Mouse (Mus musculus) midbrain, embryonic 16.5 days (tissue): ENCODE results near the gene Sh2b1. TPM values are rescaled to one million over a fixed set of nuclear protein-coding genes. Genes with fewer than 3 reads are reported as not detected.

ENCODE experiments used
- ATAC-seq: fragments of 200-750 bp; cut with Nextera tagmentation; 2 replicates; pipeline ENCODE4 v1.8.0; 2017; ENCODE audit warnings: moderate TSS enrichment
- H3K27ac ChIP-seq: fragments of 300-500 bp; sonication (generic); 2 replicates; pipeline ENCODE4 v1.5.1; 2014; ENCODE audit warnings: mild to moderate bottlenecking, low read length, mixed read lengths
- H3K27me3 ChIP-seq: fragments of 300-500 bp; sonication (generic); 2 replicates; pipeline ENCODE4 v1.6.1; 2014; ENCODE audit warnings: low read depth, low read length, mixed read lengths; ENCODE audit not compliant: control insufficient read depth, insufficient read depth
- H3K36me3 ChIP-seq: fragments of 300-500 bp; sonication (generic); 2 replicates; pipeline ENCODE4 v1.6.1; 2014; ENCODE audit warnings: mild to moderate bottlenecking, low read length, moderate library complexity, mixed read lengths; ENCODE audit not compliant: control insufficient read depth, insufficient read depth
- H3K4me1 ChIP-seq: fragments of 300-500 bp; sonication (generic); 2 replicates; pipeline ENCODE4 v1.6.1; 2014; ENCODE audit warnings: mild to moderate bottlenecking, low read length, mixed read lengths; ENCODE audit not compliant: control insufficient read depth, insufficient read depth
- H3K4me2 ChIP-seq: fragments of 300-500 bp; sonication (generic); 2 replicates; pipeline ENCODE4 v1.6.1; 2014; ENCODE audit warnings: mild to moderate bottlenecking, low read length, mixed read lengths
- H3K4me3 ChIP-seq: fragments of 300-500 bp; sonication (generic); 2 replicates; pipeline ENCODE4 v1.5.1; 2014; ENCODE audit warnings: low read depth, mild to moderate bottlenecking, low read length, moderate library complexity, mixed read lengths
- H3K9ac ChIP-seq: fragments of 300-500 bp; sonication (generic); 2 replicates; pipeline ENCODE4 v1.6.1; 2014; ENCODE audit warnings: low read depth, low read length, mixed read lengths
- H3K9me3 ChIP-seq: fragments of 300-500 bp; sonication (generic); replicated peaks from 2 replicates; pipeline ENCODE4 v1.6.1; 2014; ENCODE audit warnings: mild to moderate bottlenecking, low read length, mixed read lengths; ENCODE audit not compliant: control insufficient read depth, poor library complexity, severe bottlenecking
- WGBS: fragments of 180-500 bp; shearing (Covaris S2); extraction: QIAGEN DNeasy Blood & Tissue Kit; methylation state at CpG from one replicate; pipeline ENCODE4 v1.1.7; 2014; 5-methylcytosine and 5-hydroxymethylcytosine counted together
- polyA plus RNA-seq: library from polyadenylated mRNA; unstranded; fragments of >200 nt; fragmentation: Nextera tagmentation; extraction: Ambion mirVana; gene quantifications from 2 replicates; pipeline ENCODE4 v1.2.1, GENCODE M21; 2015

The Sh2b1 gene
- polyA plus RNA-seq, 1 experiment from 2014 or later = 76.8 TPM

DNA sequence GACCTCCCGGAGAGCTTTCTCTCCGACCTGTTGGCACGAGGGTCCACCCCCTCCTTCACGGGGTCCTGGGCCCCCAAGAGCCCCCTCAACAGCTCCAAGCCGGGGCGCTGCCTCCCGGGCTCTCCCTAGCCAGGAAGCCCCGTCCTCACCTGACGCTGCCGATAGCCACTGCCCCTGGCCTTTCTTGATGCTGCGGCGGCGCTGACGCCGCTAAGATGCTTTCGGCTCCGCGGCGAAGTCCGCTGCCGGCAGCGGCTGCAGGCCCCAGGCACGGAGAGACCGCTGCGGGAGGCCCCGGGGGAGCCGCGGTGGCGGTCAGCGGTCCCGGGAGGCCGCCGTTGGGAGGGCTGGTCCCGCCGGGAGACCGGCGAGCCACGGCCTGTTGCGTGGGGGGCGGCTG, 27.5 kb upstream of the Sh2b1 start:
- ATAC-seq = peak; percentile 23; the same call in 1 of the 2 replicates
- under 1% methylated on average over 40 of the region's 40 CpGs for WGBS
- Histone ChIP-seq H3K9ac (peak overlapping the region; percentile 100), H3K4me2 (peak overlapping the region; percentile 66), H3K4me3 (peak overlapping the region; percentile 100), H3K4me1 (peaks cover 16% of the 10 kb centered on the region), H3K27ac (peak overlapping the region; percentile 100), H3K9me3 (no peaks in the 10 kb centered on the region), H3K27me3 (no peaks in the 10 kb centered on the region), H3K36me3 (peaks cover 23% of the 10 kb centered on the region)

DNA sequence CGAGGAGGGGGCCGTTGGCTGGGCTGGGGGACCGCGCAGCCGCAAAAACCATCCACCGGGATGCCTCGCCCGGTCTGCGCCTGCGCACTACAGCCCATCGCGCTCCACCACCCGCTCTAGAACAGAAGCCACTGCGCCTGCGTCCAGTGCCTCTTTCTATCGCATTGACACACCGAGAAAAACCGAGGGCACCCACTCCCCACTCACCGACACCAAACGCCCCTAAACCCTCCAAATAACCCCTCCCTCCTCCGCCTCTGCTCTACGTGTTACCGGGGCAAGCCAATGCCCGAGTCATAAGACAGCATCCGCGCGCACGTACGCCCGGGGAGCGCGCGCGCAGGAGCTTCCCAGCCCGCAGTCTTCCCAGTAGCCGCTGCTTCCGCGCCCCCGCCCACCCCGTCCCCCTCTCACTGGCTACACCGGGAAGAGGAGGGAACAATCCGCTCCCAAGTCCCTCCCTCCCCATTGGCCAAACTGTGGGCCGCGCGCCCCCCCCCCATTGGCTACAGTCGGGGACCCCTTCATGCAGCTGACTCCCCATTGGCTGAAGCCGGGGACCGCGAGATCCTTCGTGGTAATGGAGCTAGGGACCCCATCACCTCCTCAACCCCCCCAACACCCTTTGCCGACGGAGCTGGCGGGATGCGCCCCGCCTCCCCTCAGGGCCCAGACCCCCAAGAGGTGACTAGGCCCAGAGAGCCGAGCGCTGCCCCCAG, 27.0 kb upstream of the Sh2b1 start:
- peaks cover 29% of the 10 kb centered on the region for H3K36me3 ChIP-seq
- peak overlapping the region; percentile 100 for H3K27ac ChIP-seq
- peak overlapping the region; percentile 67 for H3K4me2 ChIP-seq
- no peaks in the 10 kb centered on the region for H3K9me3 ChIP-seq
- WGBS = under 1% methylated on average over 48 of the region's 57 CpGs
- peak overlapping the region; percentile 100 for H3K4me3 ChIP-seq
- peak overlapping the region; percentile 100 for H3K9ac ChIP-seq
- H3K4me1 ChIP-seq = peaks cover 16% of the 10 kb centered on the region
- H3K27me3 ChIP-seq = no peaks in the 10 kb centered on the region
- peak; percentile 92 for ATAC-seq

DNA sequence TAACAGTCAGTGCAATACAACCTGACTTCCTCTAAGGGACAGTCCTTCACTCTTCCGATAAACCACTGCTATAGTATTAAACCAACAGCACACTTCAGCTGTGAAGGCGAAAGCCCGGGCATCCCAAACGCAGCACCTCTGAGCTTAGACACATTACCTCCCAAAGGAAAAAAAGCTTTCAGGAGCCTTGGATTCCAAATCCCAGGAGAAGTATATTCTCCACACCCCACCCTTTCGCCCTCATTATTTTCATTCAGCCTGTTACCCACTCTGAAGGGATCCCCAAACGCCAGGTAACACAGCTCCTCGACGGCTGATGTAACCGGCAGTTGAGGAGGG, 26.4 kb upstream of the Sh2b1 start:
- peak overlapping the region; percentile 67 for H3K4me2 ChIP-seq
- no peak for ATAC-seq
- peaks cover 16% of the 10 kb centered on the region for H3K4me1 ChIP-seq
- H3K9ac ChIP-seq = peak overlapping the region; percentile 100
- H3K4me3 ChIP-seq = peak overlapping the region; percentile 100
- H3K36me3 ChIP-seq = peaks cover 33% of the 10 kb centered on the region
- H3K9me3 ChIP-seq = no peaks in the 10 kb centered on the region
- WGBS = 3% methylated on average over 9 of the region's 9 CpGs
- peak overlapping the region; percentile 100 for H3K27ac ChIP-seq
- no peaks in the 10 kb centered on the region for H3K27me3 ChIP-seq

DNA sequence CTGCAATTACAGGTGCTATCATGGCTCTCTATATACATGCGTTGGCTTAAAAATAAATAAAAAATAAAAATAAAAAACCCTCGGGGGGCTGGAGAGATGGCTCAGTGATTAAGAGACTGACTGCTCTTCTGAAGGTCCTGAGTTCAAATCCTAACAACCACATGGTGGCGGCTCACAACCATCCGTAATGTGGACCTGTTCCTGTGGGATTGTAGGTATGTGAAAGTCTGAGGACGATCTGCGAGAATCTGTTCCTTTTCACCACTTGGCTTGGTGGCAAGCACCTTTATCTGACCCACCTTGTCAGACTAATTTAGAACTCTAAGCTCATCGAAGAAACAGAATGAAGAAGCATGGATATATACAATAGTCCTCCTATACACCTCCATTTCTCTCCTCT, 24.2 kb upstream of the Sh2b1 start:
- WGBS = 94% methylated on average over 7 of the region's 7 CpGs
- Histone ChIP-seq H3K27me3 (no peaks in the 10 kb centered on the region), H3K9me3 (no peaks in the 10 kb centered on the region), H3K4me3 (no peak overlapping the region), H3K27ac (no peak overlapping the region), H3K4me2 (no peak overlapping the region), H3K4me1 (peaks cover 16% of the 10 kb centered on the region), H3K9ac (no peak overlapping the region), H3K36me3 (peaks cover 52% of the 10 kb centered on the region)
- ATAC-seq = no peak

DNA sequence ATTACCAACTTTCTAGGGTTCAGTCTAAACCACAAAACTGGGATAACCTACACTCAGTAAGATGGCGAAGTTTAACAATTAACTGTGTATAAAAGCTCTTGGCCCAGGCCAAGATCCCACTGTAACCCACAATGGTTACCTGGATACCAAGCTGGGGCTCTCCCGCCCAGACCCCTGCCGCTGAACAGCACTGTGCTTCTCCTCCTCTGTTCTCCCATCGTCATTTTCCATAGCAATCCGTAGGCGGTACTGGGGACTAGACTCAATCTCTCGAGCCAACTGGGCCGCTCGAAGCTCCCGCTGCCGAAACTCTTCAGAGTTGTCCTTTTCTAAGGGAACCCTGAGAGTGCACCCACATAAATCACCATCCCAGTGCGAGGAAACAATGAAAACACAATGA, 22.7 kb upstream of the Sh2b1 start:
- Histone ChIP-seq H3K27ac (no peak overlapping the region), H3K4me3 (no peak overlapping the region), H3K27me3 (no peaks in the 10 kb centered on the region), H3K9ac (no peak overlapping the region), H3K9me3 (no peaks in the 10 kb centered on the region), H3K36me3 (peaks cover 66% of the 10 kb centered on the region), H3K4me1 (peaks cover 10% of the 10 kb centered on the region), H3K4me2 (no peak overlapping the region)
- 93% methylated on average over 12 of the region's 12 CpGs for WGBS
- no peak for ATAC-seq

DNA sequence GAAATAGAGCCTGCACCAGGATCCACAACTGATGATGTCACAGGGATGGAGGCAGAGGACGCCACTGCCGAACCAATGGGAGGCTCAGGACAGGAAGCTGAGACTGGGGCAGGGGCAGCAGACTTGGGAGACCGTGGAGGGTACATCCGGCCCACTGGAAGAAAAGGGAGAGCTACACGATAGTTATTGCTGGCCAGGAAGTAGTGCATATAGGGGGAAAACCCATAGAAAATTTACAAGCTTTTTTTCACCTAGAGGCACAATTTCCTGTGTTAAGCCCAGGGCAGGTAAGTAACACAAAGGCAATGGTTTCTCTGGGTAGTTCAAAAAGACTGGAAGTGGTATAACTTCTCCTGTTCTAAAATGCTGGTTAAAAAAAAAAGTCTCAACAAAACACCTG, 21.3 kb upstream of the Sh2b1 start:
- Histone ChIP-seq H3K27me3 (no peaks in the 10 kb centered on the region), H3K9ac (no peak overlapping the region), H3K27ac (no peak overlapping the region), H3K4me3 (no peak overlapping the region), H3K4me2 (no peak overlapping the region), H3K4me1 (peaks cover 10% of the 10 kb centered on the region), H3K9me3 (no peaks in the 10 kb centered on the region), H3K36me3 (peaks cover 78% of the 10 kb centered on the region)
- 93% methylated on average over 5 of the region's 5 CpGs for WGBS
- ATAC-seq = no peak

DNA sequence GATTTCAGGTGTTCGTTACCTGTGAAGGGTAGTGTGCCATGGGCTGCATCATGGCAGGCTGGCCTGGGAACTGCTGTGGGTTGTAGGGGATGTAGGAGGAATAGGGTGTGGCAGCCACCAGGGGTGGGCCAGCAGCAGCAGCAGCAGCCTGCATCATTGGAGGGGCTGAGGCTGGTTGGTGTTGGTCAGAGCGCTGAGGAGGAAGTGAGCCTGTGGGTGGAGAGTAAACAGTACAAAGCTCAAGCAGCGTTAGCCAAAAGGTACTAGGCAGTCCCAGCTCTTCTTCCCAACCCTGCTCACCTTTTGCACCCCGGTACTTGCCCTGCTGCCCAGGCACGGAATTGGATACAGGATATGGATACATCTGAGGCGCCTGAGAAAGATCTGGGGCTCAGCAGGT, 18.9 kb upstream of the Sh2b1 start:
- H3K36me3 ChIP-seq = peaks cover 70% of the 10 kb centered on the region
- no peaks in the 10 kb centered on the region for H3K27me3 ChIP-seq
- 96% methylated on average over 6 of the region's 6 CpGs for WGBS
- no peak overlapping the region for H3K4me3 ChIP-seq
- H3K9ac ChIP-seq = no peak overlapping the region
- no peaks in the 10 kb centered on the region for H3K4me1 ChIP-seq
- no peak overlapping the region for H3K27ac ChIP-seq
- H3K4me2 ChIP-seq = no peak overlapping the region
- no peak for ATAC-seq
- no peaks in the 10 kb centered on the region for H3K9me3 ChIP-seq

DNA sequence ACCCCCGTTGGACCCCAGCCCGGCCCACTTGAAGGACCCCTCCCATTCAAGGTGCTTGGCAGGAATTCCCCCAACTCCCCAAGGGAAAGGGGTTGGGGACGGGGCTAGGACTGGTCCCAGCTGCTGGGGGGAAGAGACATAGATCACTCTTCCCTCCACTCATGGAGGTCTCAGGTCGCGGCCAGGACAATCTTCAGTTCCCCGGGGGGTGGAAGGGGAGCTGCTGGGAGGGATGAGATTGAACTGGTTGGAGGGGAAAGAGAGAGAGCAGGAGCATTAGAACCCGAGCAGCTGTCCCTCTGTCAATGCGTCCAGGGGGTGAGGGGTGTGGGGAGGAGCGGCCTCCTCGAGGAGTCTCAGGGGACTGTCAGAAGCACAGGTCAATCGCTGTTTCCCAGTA, 16.7 kb upstream of the Sh2b1 start:
- Histone ChIP-seq H3K9ac (no peak overlapping the region), H3K4me1 (peaks cover 8% of the 10 kb centered on the region), H3K27ac (no peak overlapping the region), H3K27me3 (no peaks in the 10 kb centered on the region), H3K4me2 (no peak overlapping the region), H3K4me3 (no peak overlapping the region), H3K9me3 (no peaks in the 10 kb centered on the region), H3K36me3 (peaks cover 55% of the 10 kb centered on the region)
- no peak for ATAC-seq
- 56% methylated on average over 11 of the region's 11 CpGs for WGBS

DNA sequence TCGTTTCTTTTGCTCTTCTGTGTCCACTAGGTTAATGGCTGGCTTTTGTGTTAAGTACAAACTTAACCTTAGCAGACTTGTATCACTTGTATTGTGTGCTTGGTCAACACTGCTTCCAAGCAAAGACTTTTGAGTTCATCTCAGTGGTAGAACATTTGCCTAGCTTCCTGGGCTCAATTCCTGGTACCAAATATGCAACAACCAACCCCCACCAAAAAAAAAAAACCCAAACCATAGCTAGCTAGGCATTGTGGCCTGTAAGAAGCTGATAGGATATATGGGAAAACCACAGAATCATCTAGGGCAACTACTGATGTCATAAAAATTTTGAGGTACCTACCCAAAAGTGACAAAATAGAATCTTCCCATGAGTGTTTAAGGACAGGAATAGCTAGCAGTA, 15.8 kb upstream of the Sh2b1 start:
- no peak for ATAC-seq
- Histone ChIP-seq H3K4me2 (no peak overlapping the region), H3K4me1 (peaks cover 8% of the 10 kb centered on the region), H3K4me3 (no peak overlapping the region), H3K36me3 (peaks cover 49% of the 10 kb centered on the region), H3K9me3 (no peaks in the 10 kb centered on the region), H3K27me3 (no peaks in the 10 kb centered on the region), H3K27ac (no peak overlapping the region), H3K9ac (no peak overlapping the region)
- WGBS = 73% methylated on average over 1 of the region's 1 CpGs
